ENCODE assay signal across 20 mouse cellular contexts in the genomic region with DNA sequence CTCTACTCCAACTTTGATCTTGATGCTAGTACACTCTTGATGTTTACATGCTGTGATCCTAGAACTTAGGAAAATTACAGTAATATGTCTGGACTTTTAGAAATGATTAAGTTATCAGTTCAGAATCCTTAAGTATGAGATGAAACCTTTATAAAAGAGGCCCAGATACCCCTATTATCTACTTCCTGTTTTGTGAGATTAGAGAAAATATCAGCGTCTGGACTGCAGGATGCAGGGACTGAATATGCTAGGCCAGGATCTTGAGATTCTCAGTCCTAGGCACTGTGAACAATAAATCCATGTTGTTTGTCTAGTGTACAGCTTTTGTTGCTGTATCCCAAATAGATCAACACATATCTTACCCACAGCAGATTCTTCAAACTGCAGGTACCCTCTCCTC.
DNase-seq lines count a peak whose midpoint lies in the region; ATAC-seq and TF ChIP-seq lines count a peak whose summit lies in the region.
"Had no signal": no experiment of that assay in that cellular context is flagged by ENCODE, and none has a peak within 500 bp of the region (broad histone marks: within the 10 kb centered on the region; RNA-seq: fewer than 3 reads in every experiment).

No protein-coding gene starts in this region.

- H3K27me3 ChIP-seq in G1E (ENCODE audit: insufficient read depth, low read length) (no peaks in the 10 kb centered on the region), MEL (ENCODE audit: control insufficient read depth in 1 of 2, insufficient read depth in 2 of 2, low read length in 2 of 2) (no peaks in the 10 kb centered on the region)
- H3K27me3 ChIP-seq: CH12.LX, Patski had no signal

- H3K36me3 ChIP-seq in G1E (replicated peaks) (no peaks in the 10 kb centered on the region), MEL (ENCODE audit: control insufficient read depth in 1 of 2, insufficient read depth in 2 of 2, low read length in 2 of 2) (peaks cover 0 to 3% of the 10 kb centered on the region in 2 experiments; a peak in 2 of 4 replicates)

- H3K4me3 ChIP-seq in G1E (ENCODE audit: low read depth, low read length) (no peak overlapping the region), MEL (ENCODE audit: control insufficient read depth in 1 of 2, insufficient read depth in 1 of 2, low read depth in 2 of 2, low read length in 2 of 2) (no peak overlapping the region)

- 0 out of 4 replicates have a peak, but pooled peaks of 1 of the 2 experiments have one; percentile 10 for TF ChIP-seq EP300 in MEL (IDR thresholded peaks at IDR 0.05; ENCODE audit: low read depth in 1 of 2, low read length in 2 of 2)

- TF ChIP-seq CTCF in G1E (IDR thresholded peaks at IDR 0.05; ENCODE audit: low read depth, low read length) (no peak), MEL (IDR thresholded peaks at IDR 0.05 in 2 of 3, conservative IDR thresholded peaks at IDR 0.05 in 1 of 3; ENCODE audit: control insufficient read depth in 1 of 3, insufficient read depth in 1 of 3, low read depth in 2 of 3, low read length in 3 of 3, poor library complexity in 1 of 3, severe bottlenecking in 1 of 3) (no peak)

- H3K79me2 ChIP-seq in MEL (ENCODE audit: control insufficient read depth, insufficient read depth, low read length, poor library complexity), result no peaks in the 10 kb centered on the region

- TF ChIP-seq RAD21 in MEL (IDR thresholded peaks at IDR 0.05; ENCODE audit: low read depth, low read length), result no peak

- no peak overlapping the region for H3K9ac ChIP-seq in MEL (ENCODE audit: control insufficient read depth, low read depth, low read length, poor library complexity, severe bottlenecking)

- H3K9me3 ChIP-seq in G1E (replicated peaks), result no peaks in the 10 kb centered on the region
- H3K9me3 ChIP-seq in MEL (replicated peaks; ENCODE audit: insufficient read depth, low read length), result no peaks in the 10 kb centered on the region

- no peak for DNase-seq in G1E (ENCODE audit: low spot score)
- peak; percentile 12 for DNase-seq in MEL (ENCODE audit: low read depth, low spot score)
- DNase-seq in kidney, postnatal 36 days, result no peak
- DNase-seq: adrenal gland, adult 2 months; adrenal gland, adult 8-10 months; adrenal gland, postnatal 10 days; adrenal gland, postnatal 14 days; adrenal gland, postnatal 25 days; adrenal gland, postnatal 36 days; B cell, adult 2 months; cerebellum, adult 11 months; cerebellum, adult 11-12 months; cerebellum, adult 18-20 months; cerebellum, adult 2 months; cerebellum, adult 8-10 months had no signal

- peak; percentile 60 for ATAC-seq in G1E (ENCODE audit: extremely low read depth, insufficient number of reproducible peaks, low FRiP score, poor library complexity, severe bottlenecking)
- ATAC-seq in megakaryocyte, adult 5-6 weeks (ENCODE audit: poor library complexity, severe bottlenecking), result no peak
- ATAC-seq: activated CD4-positive, CD25-positive, alpha-beta regulatory T cell, adult 4 months; CD4-positive, CD25-positive, alpha-beta regulatory T cell, adult 4 months; Patski had no signal

- H3K27ac ChIP-seq in MEL (ENCODE audit: control insufficient read depth, low read depth, low read length), result no peak overlapping the region

- TF ChIP-seq POLR2A in MEL (IDR thresholded peaks at IDR 0.05; ENCODE audit: control insufficient read depth in 1 of 2, insufficient read depth in 1 of 2, low read depth in 1 of 2, low read length in 2 of 2, poor library complexity in 1 of 2), result no peak

- H3K4me1 ChIP-seq in G1E (ENCODE audit: insufficient read depth, low read depth, low read length) (peaks cover 4% of the 10 kb centered on the region), MEL (ENCODE audit: control insufficient read depth in 1 of 2, insufficient read depth in 2 of 2, low read length in 2 of 2) (no peaks in the 10 kb centered on the region; a peak in 1 of 4 replicates)

TF ChIP-seq in MEL, 35 proteins besides CTCF, POLR2A, EP300 and RAD21:
- TF ChIP-seq RCOR1 (IDR thresholded peaks at IDR 0.05; ENCODE audit: low read depth, low read length) (peak; percentile 54), ETS1 (IDR thresholded peaks at IDR 0.05; ENCODE audit: low read depth, low read length) (no peak), GATA1 (IDR thresholded peaks at IDR 0.05; ENCODE audit: low read depth, low read length) (peak; percentile 63)
